Mouse (Mus musculus): ENCODE measurements around the gene Trim61.
A peak's percentile ranks its signal among the peaks of the same experiment; 100 is the strongest.
"Not testable (repeated sequence)": the region's sequence is repeated elsewhere in the genome, so short reads cannot be mapped to it uniquely, and the experiment has no call there.

Trim61 gene

GRCm38 (mm10) chr8:65018423-65018822 lies at the start of gene Trim61, which contains the start of gene Trim60:
TSS of gene Trim61 (minus strand) at chr8:65018523.
TSS of gene Trim60 (minus strand) at chr8:65018584.
- DNase-seq (ENCODE audit: low spot score in 2 of 2) = no peak

GRCm38 (mm10) chr8:65067694-65068472 lies 49.6 kb upstream of the Trim61 start:
- no peak for DNase-seq (ENCODE audit: low spot score in 2 of 2)

- no peak for DNase-seq (ENCODE audit: low spot score in 2 of 2)
Measured at GRCm38 (mm10) chr8:65067031-65067430, 48.7 kb upstream of the Trim61 start.

GRCm38 (mm10) chr8:65065622-65066021 lies 47.3 kb upstream of the Trim61 start:
- no peak for DNase-seq (ENCODE audit: low spot score in 2 of 2)

- DNase-seq (ENCODE audit: low spot score in 2 of 2) = no peak
Measured at GRCm38 (mm10) chr8:65064071-65064470, 45.7 kb upstream of the Trim61 start.

GRCm38 (mm10) chr8:65062195-65062594 lies 43.9 kb upstream of the Trim61 start:
- no peak for DNase-seq (ENCODE audit: low spot score in 2 of 2)

- DNase-seq (ENCODE audit: low spot score in 2 of 2) = no peak
Measured at GRCm38 (mm10) chr8:65056722-65057121, 38.4 kb upstream of the Trim61 start.

GRCm38 (mm10) chr8:65053968-65054367 lies 35.6 kb upstream of the Trim61 start:
- DNase-seq (ENCODE audit: low spot score in 2 of 2) = no peak

- DNase-seq (ENCODE audit: low spot score in 2 of 2) = no peak
Measured at GRCm38 (mm10) chr8:65053554-65053953, 35.2 kb upstream of the Trim61 start.

GRCm38 (mm10) chr8:65047801-65048200 lies 29.5 kb upstream of the Trim61 start:
- DNase-seq (ENCODE audit: low spot score in 2 of 2) = no peak

GRCm38 (mm10) chr8:65047193-65047592 lies 28.9 kb upstream of the Trim61 start:
- DNase-seq (ENCODE audit: low spot score in 2 of 2) = no peak

GRCm38 (mm10) chr8:65046565-65046964 lies 28.2 kb upstream of the Trim61 start:
- no peak for DNase-seq (ENCODE audit: low spot score in 2 of 2)

- no peak for DNase-seq (ENCODE audit: low spot score in 2 of 2)
Measured at GRCm38 (mm10) chr8:65037117-65037533, 18.8 kb upstream of the Trim61 start, which contains the start of gene Apela. TSS of gene Apela (minus strand) at chr8:65037336.

- no peak for DNase-seq (ENCODE audit: low spot score in 2 of 2)
Measured at GRCm38 (mm10) chr8:65034136-65034535, 15.8 kb upstream of the Trim61 start.

- DNase-seq (ENCODE audit: low spot score in 2 of 2) = no peak
Measured at GRCm38 (mm10) chr8:65033056-65033455, 14.7 kb upstream of the Trim61 start.

GRCm38 (mm10) chr8:65032107-65032506 lies 13.8 kb upstream of the Trim61 start:
- no peak for DNase-seq (ENCODE audit: low spot score in 2 of 2)

GRCm38 (mm10) chr8:65030735-65031485 lies 12.6 kb upstream of the Trim61 start:
- no peak for DNase-seq (ENCODE audit: low spot score in 2 of 2)

- no peak for DNase-seq (ENCODE audit: low spot score in 2 of 2)
Measured at GRCm38 (mm10) chr8:65029776-65030175, 11.5 kb upstream of the Trim61 start.

- DNase-seq (ENCODE audit: low spot score in 2 of 2) = no peak
Measured at GRCm38 (mm10) chr8:65028959-65029686, 10.8 kb upstream of the Trim61 start.

GRCm38 (mm10) chr8:65022485-65022884 lies 4.2 kb upstream of the Trim61 start:
- DNase-seq (ENCODE audit: low spot score in 2 of 2) = peak in 1 of 2 experiments; percentile 23

- DNase-seq (ENCODE audit: low spot score in 2 of 2) = not testable (repeated sequence)
Measured at GRCm38 (mm10) chr8:65007616-65008015, 10.7 kb downstream of the Trim61 start.

GRCm38 (mm10) chr8:64998806-64999365 lies 19.4 kb downstream of the Trim61 start:
- DNase-seq (ENCODE audit: low spot score in 2 of 2) = no peak
